Mouse (Mus musculus) heart, adult 2 months (tissue): Measurements from ENCODE around the gene Tmem220.

Source experiments
- CTCF ChIP-seq: fragments of 200-600 bp; IDR thresholded peaks from 2 replicates; pipeline ENCODE4 v1.8.1; 2022; ENCODE audit warnings: antibody characterized with exemption, mild to moderate bottlenecking, moderate library complexity
- EP300 ChIP-seq: fragments of 200-500 bp; IDR thresholded peaks from 2 replicates; pipeline ENCODE4 v1.6.1; 2011; ENCODE audit warnings: low read depth, low read length, control low read depth; ENCODE audit not compliant: insufficient read depth
- POLR2A ChIP-seq: fragments of 200-500 bp; IDR thresholded peaks from 2 replicates; pipeline ENCODE4 v1.6.1; 2011; ENCODE audit warnings: mild to moderate bottlenecking, low read depth, low read length, control low read depth; ENCODE audit not compliant: insufficient read depth

GRCm38 (mm10) chr11:67019711-67020475, 5.1 kb upstream of the Tmem220 start:
- TF ChIP-seq CTCF (no peak), POLR2A (no peak), EP300 (no peak)
